Mouse (Mus musculus): ENCODE measurements at regions not wholly inside any gene's neighbourhood (a gene's known extent, or its start where the extent isn't known, plus 50 kb on each side); places are given as distances from the start of the nearest gene placed in this dataset.

DNA sequence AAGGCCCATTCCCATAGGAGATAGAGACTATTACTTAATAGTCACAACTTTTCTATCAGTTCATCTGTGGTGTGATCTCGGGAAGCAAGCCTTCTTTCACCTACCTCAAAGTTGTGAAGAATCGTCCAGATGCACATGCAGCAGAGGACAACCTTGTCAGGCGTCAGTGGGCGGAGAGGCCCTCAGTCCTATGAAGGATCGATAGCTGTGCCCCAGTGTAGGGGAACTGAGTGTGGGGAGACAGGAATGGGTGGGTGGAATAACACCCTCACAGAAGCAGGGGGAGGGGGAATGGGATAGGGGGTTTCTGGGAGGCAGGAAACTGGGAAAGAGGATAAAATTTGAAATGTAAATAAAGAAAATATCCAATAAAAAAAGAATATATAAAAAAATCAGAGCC lies 133.5 kb upstream of the Nrxn1 start:
- no peak for DNase-seq (ENCODE audit: low spot score in 2 of 2)

DNA sequence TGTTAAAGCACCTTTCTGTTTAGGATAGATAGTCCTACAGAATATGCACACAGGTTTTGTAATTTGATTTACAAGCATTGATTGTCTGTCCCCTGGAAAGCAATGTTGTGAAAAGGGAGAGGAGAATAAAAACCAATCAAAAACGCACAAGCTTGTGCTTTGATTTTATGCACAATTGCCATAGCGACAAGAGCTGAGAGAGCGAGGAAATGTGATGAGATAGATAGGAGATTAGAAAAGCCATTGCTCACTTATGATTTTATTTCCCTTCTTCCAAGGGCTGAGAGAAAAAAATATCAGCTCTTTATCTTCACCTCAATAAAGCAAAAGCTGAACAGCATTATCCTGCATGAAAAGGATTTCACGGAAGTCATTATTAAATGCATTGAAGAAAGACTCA lies 133.0 kb upstream of the Nrxn1 start:
- DNase-seq (ENCODE audit: low spot score in 2 of 2), result no peak

DNA sequence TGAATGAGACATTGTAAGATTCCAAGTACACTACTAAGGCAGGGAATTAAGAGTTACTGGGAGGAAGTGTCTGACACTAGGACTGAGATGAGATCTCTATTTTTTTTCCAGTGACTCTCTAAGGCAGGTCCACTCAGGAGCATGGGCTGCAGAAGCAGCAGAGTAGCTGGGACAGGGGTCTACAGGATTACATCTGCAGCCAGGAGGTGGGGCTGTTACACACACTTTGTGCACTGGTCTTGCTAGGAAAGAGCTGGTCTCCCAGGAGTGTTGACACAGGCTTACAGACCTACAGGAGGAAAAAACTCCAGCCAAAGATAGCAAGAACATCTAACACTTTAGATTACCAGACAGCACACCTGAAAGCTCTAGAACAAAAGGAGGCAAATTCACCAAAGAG lies 123.6 kb upstream of the Nrxn1 start:
- peak in 1 of 2 experiments; percentile 10 for DNase-seq (ENCODE audit: low spot score in 2 of 2)

DNA sequence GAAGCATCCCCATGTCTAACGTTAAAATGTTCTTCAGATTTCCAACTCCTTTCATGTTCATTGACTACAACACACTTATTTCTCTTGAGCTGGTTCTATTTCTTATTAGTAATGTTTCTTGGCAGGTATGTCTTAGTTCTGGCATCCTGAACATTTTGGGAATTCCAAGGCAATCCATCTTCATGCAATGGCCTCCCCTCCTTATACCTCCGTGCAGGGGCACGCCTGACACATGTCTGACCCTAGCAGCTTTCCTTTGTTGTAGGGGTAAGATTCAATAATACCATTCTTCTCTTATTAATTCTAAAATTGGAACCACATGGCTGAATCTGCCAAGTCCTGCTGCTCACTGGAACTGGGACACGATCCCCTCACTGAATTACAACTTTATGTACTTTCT lies 89.7 kb upstream of the Nrxn1 start:
- no peak for DNase-seq (ENCODE audit: low spot score in 2 of 2)

DNA sequence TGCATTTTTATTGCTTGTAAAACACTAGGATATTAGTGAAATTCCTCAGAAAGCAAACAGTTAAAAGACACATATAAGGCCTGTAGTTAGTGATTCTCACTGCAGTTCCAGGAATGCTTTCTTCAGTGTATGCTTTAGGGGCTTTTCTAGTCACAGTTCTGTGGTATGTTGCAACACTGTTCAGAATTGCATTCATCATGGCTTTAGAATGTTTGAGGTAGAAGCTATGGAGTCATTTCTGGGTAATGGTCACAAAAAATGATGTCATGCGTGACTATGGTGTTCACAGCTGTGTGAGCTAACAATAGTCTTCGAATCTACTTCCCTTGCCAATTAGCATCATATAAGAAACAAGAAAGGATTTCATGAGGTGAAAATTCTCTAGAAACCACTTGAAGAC lies 69.0 kb upstream of the Nrxn1 start:
- no peak for DNase-seq (ENCODE audit: low spot score in 2 of 2)
